Mouse (Mus musculus) liver, adult 2 months (tissue): ENCODE data around the gene Fbxo8.

Source experiments
- CTCF ChIP-seq: fragments of 200-500 bp; IDR thresholded peaks from 2 replicates; pipeline ENCODE4 v1.5.1; 2011; ENCODE audit warnings: low read depth, low read length, control low read depth
- POLR2A ChIP-seq: fragments of 200-500 bp; IDR thresholded peaks from 2 replicates; pipeline ENCODE4 v1.6.1; 2011; ENCODE audit warnings: low read length, control low read depth; ENCODE audit not compliant: insufficient read depth; ENCODE audit errors: extremely low read depth

DNA sequence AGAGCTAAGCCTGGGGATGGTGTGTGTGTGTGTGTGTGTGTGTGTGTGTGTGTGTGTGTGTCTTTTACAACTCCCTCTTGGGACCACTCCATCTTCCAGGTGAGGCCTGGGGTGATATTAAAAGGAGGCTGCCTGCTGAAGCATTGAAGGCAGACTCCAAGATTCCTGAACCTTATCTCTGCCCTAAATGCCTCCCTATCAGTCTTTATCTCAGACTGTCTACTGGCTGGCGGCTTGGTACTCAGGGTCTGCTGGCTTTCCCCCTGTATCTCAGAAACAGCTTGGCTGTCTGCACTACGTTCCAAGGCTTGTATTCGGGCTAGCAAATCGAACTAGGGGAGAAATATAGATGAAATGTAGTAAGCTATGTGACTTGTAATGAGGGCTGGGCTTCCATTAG is 68.2 kb downstream of the Fbxo8 start:
- no peak for TF ChIP-seq POLR2A
- no peak for TF ChIP-seq CTCF
